Mouse (Mus musculus): ENCODE measurements at regions not wholly inside any gene's neighbourhood (a gene's known extent, or its start where the extent isn't known, plus 50 kb on each side); places are given as distances from the start of the nearest gene placed in this dataset.
A peak's percentile ranks its signal among the peaks of the same experiment; 100 is the strongest.
"Not testable (repeated sequence)": the region's sequence is repeated elsewhere in the genome, so short reads cannot be mapped to it uniquely, and the experiment has no call there.

- Histone ChIP-seq H3K4me1 (no peaks in the 10 kb centered on the region), H3K27me3 (no peaks in the 10 kb centered on the region), H3K4me3 (no peak overlapping the region), H3K4me2 (no peak overlapping the region), H3K9ac (no peak overlapping the region), H3K9me3 (replicated peaks) (no peaks in the 10 kb centered on the region), H3K27ac (no peak overlapping the region), H3K36me3 (ENCODE audit: poor library complexity, severe bottlenecking) (no peaks in the 10 kb centered on the region)
- 28% methylated on average over 2 of the region's 2 CpGs for WGBS
- peak; percentile 73; the same call in 1 of the 2 replicates for ATAC-seq
These were observed 209.5 kb downstream of the Tbl1xr1 start for GRCm38 (mm10) chr3:22285904-22286303.

DNA sequence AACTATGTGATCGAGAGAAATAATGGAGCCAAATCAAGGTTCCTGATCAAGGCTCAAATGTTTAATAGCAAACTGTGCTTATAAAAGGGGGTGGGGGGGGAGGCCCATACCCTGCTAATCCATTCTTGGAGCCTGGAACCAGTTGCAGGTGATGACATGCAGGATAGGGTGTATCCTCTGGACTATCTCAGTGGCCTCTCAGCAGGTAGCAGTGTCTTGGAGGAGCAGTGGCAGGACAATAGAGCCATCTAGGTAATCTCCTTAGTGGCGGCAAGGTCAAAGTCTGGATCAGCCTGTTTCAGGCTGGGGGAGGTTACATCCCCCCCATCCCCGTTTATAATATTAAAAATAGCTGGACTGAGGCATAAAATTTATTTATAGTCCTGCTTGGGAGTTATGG lies 217.0 kb downstream of the Tbl1xr1 start:
- no peak overlapping the region for H3K4me3 ChIP-seq
- H3K4me2 ChIP-seq = no peak overlapping the region
- H3K9me3 ChIP-seq (replicated peaks) = peaks cover 4% of the 10 kb centered on the region
- no peaks in the 10 kb centered on the region for H3K36me3 ChIP-seq (ENCODE audit: poor library complexity, severe bottlenecking)
- 83% methylated on average over 3 of the region's 3 CpGs for WGBS
- no peak overlapping the region for H3K9ac ChIP-seq
- no peak overlapping the region for H3K27ac ChIP-seq
- no peak for ATAC-seq
- H3K4me1 ChIP-seq = no peaks in the 10 kb centered on the region
- H3K27me3 ChIP-seq = no peaks in the 10 kb centered on the region

- H3K9me3 ChIP-seq (replicated peaks); H3K4me3 ChIP-seq; H3K9ac ChIP-seq; H3K27me3 ChIP-seq; ATAC-seq; H3K4me2 ChIP-seq; H3K27ac ChIP-seq; H3K36me3 ChIP-seq (ENCODE audit: poor library complexity, severe bottlenecking); H3K4me1 ChIP-seq: not testable (repeated sequence)
- 87% methylated on average over 1 of the region's 1 CpGs for WGBS
These were observed 217.6 kb downstream of the Tbl1xr1 start for GRCm38 (mm10) chr3:22294081-22294480.

DNA sequence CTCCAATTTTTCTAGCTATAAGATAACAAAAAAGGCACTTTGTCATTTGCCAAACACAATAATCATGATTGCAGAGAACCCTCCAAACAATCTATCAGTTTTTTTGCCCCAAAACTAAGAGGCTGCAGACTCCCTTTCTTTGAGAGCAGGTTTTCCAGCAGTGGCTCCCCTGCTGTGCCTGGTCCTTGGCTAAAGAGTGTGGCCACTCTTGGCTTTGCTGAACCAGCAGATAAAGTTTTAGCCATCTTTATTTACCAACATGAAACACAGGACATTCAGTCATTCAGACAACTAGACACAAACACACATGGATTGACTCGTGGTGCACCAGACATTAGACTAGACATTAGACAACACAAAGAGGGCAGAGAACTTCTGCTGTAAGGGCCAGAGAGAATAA lies 220.5 kb downstream of the Tbl1xr1 start:
- not testable (repeated sequence) for H3K27ac ChIP-seq; H3K9me3 ChIP-seq (replicated peaks); H3K9ac ChIP-seq; H3K4me3 ChIP-seq; H3K4me2 ChIP-seq; H3K4me1 ChIP-seq; H3K27me3 ChIP-seq; H3K36me3 ChIP-seq (ENCODE audit: poor library complexity, severe bottlenecking); ATAC-seq
- 77% methylated on average over 1 of the region's 1 CpGs for WGBS

GRCm38 (mm10) chr3:22297831-22298230 lies 221.4 kb downstream of the Tbl1xr1 start:
- H3K27ac ChIP-seq; H3K4me2 ChIP-seq; H3K9ac ChIP-seq; H3K36me3 ChIP-seq (ENCODE audit: poor library complexity, severe bottlenecking); H3K4me3 ChIP-seq; H3K4me1 ChIP-seq; H3K9me3 ChIP-seq (replicated peaks); ATAC-seq; H3K27me3 ChIP-seq: not testable (repeated sequence)
- 97% methylated on average over 1 of the region's 1 CpGs for WGBS

- Histone ChIP-seq H3K9me3 (replicated peaks) (no peaks in the 10 kb centered on the region), H3K9ac (no peak overlapping the region), H3K4me3 (no peak overlapping the region), H3K36me3 (ENCODE audit: poor library complexity, severe bottlenecking) (no peaks in the 10 kb centered on the region), H3K27me3 (no peaks in the 10 kb centered on the region), H3K4me1 (peaks cover 10% of the 10 kb centered on the region; the same call in 1 of the 2 replicates), H3K27ac (no peak overlapping the region), H3K4me2 (no peak overlapping the region)
- no peak for ATAC-seq
- WGBS = 93% methylated on average over 5 of the region's 5 CpGs
These were observed 224.1 kb downstream of the Tbl1xr1 start for GRCm38 (mm10) chr3:22300553-22300952.

DNA sequence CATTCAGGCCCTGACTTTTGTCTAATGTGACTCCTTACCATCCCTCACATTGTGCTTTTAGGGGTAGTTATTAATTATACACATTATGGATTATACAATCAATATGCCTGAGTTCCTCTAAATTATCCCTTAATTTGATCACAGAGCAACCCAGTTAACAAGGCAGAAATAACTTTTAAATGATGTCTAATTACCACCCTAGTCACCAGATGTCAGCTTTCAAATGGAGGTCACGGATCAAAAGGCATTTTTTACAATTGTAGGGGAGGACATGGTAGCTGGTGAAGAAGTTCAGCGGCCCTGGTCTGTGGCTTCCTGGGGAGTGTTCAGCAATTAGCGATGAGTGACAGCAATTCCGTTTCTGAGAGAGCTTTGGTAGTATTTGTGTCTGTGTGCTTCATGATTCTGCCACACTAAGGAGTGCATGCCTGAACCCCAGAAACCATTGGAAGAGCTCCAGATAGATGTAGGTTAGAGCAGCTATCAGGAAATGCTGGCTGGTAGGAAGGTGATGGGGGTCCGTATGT lies 225.6 kb downstream of the Tbl1xr1 start:
- Histone ChIP-seq H3K27me3 (no peaks in the 10 kb centered on the region), H3K4me1 (peaks cover 10% of the 10 kb centered on the region; the same call in 1 of the 2 replicates), H3K27ac (no peak overlapping the region), H3K9me3 (replicated peaks) (no peaks in the 10 kb centered on the region), H3K36me3 (ENCODE audit: poor library complexity, severe bottlenecking) (no peaks in the 10 kb centered on the region), H3K4me3 (no peak overlapping the region), H3K4me2 (no peak overlapping the region), H3K9ac (no peak overlapping the region)
- ATAC-seq = peak; percentile 45; the same call in 1 of the 2 replicates
- WGBS = 45% methylated on average over 5 of the region's 5 CpGs

DNA sequence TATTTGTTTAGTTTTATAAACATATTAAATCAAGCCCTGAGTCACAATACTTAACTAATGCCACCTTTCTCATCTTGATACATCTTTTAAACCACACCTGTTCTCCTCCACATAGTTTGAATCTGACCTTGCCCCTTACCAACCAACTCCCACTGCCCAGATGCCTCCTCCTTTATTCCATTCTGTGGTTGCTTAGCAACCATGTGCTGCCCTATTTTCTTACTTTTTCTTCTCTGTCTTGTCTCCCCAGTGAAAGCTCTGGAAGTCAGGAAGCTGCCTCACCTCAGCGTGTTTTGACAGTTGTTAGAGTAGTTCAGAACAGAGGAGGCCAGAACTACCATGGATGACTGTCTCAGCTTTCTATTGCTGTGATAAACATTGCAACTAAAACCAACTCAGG lies 227.7 kb downstream of the Tbl1xr1 start:
- H3K9me3 ChIP-seq (replicated peaks) = no peaks in the 10 kb centered on the region
- H3K36me3 ChIP-seq (ENCODE audit: poor library complexity, severe bottlenecking) = no peaks in the 10 kb centered on the region
- no peak overlapping the region for H3K4me3 ChIP-seq
- 54% methylated on average over 1 of the region's 1 CpGs for WGBS
- no peak for ATAC-seq
- H3K27me3 ChIP-seq = no peaks in the 10 kb centered on the region
- H3K27ac ChIP-seq = no peak overlapping the region
- no peak overlapping the region for H3K4me2 ChIP-seq
- peaks cover 10% of the 10 kb centered on the region; the same call in 1 of the 2 replicates for H3K4me1 ChIP-seq
- no peak overlapping the region for H3K9ac ChIP-seq

- Histone ChIP-seq H3K36me3 (ENCODE audit: poor library complexity, severe bottlenecking) (no peaks in the 10 kb centered on the region), H3K27me3 (no peaks in the 10 kb centered on the region), H3K9me3 (replicated peaks) (no peaks in the 10 kb centered on the region), H3K4me1 (peaks cover 10% of the 10 kb centered on the region; the same call in 1 of the 2 replicates), H3K27ac (no peak overlapping the region), H3K9ac (no peak overlapping the region), H3K4me3 (no peak overlapping the region), H3K4me2 (no peak overlapping the region)
- WGBS = 73% methylated on average over 4 of the region's 4 CpGs
- ATAC-seq = no peak
These were observed 230.2 kb downstream of the Tbl1xr1 start for GRCm38 (mm10) chr3:22306624-22307023.

DNA sequence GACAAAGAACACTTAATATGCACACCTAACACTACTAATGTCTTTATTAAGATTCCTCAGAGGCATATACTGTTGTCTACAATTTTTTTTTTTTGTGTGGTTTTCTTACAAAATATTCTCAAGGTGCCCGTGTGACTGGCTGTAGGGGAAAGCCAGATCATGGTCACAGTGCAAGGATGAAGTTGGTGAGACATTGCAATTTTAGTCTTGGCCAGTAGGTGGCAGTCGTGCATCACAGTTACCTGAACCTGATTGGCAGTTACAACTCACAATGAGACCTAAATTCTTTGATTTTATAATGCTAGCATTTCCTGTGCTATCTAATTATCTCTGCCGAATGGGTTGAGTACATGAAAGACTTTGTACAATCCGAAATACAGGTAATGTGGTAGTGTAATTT lies 232.5 kb downstream of the Tbl1xr1 start:
- no peaks in the 10 kb centered on the region for H3K9me3 ChIP-seq (replicated peaks)
- H3K4me3 ChIP-seq = no peak overlapping the region
- H3K36me3 ChIP-seq (ENCODE audit: poor library complexity, severe bottlenecking) = no peaks in the 10 kb centered on the region
- H3K4me1 ChIP-seq = peaks cover 5% of the 10 kb centered on the region; the same call in 1 of the 2 replicates
- H3K27me3 ChIP-seq = no peaks in the 10 kb centered on the region
- 14% methylated on average over 4 of the region's 4 CpGs for WGBS
- H3K27ac ChIP-seq = no peak overlapping the region
- peak; percentile 73 for ATAC-seq
- no peak overlapping the region for H3K4me2 ChIP-seq
- no peak overlapping the region for H3K9ac ChIP-seq

DNA sequence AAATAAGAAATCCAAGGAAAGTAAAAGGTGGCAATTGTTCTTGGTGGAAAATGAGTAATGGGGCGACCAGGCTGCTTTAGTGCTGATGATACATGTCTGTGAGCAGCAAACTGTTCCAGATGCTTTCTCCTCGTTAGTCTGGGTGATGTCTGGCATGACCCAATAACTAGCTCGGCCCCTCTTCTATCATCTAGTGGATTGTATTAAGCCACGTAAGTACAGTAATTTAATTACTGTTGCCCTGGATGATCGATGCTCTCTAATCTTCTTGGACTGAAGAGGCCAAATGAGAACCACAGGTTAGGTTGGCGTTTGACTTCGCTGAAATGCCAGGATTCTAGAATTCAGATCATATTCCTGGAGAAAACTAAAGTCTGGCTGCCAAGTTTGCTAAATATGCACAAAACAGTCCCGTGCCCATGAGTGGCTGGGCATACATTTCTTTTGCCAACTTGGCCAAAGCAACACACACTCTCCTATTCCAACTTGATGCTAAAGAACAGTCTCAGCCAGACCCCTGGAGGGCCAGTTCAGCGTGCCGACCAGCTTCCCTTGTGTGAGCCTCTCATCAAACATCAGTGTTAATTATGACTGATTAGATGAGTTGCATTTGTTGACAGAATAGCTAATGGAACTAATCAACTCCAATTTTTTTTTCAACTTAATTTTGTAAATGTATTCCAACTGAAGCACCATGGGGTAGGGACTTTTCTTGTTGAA lies 240.2 kb downstream of the Tbl1xr1 start:
- no peak for ATAC-seq
- 73% methylated on average over 10 of the region's 10 CpGs for WGBS
- Histone ChIP-seq H3K4me2 (no peak overlapping the region), H3K9me3 (replicated peaks) (no peaks in the 10 kb centered on the region), H3K36me3 (ENCODE audit: poor library complexity, severe bottlenecking) (no peaks in the 10 kb centered on the region), H3K9ac (no peak overlapping the region), H3K27me3 (no peaks in the 10 kb centered on the region), H3K27ac (no peak overlapping the region), H3K4me3 (no peak overlapping the region), H3K4me1 (no peaks in the 10 kb centered on the region)

DNA sequence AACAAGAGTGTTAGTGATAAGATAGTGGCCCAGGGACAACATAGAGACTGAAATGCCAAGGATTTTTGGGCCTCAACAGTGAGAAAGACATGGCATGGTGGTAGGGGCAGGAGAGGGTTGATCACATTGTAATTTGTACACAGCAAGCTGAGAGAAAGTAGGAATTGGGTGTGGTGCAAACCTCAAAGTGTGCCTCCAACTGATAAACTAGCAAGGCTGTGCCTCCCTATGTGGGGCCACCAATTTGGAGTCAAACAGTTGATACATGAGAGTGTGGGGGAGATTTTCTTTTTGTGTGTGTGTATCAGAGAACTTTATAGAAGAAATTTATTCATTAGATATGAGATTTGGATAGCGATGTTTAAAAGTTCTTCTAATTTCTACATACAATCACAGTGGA lies 244.0 kb downstream of the Tbl1xr1 start:
- not testable (repeated sequence) for H3K4me2 ChIP-seq; H3K4me3 ChIP-seq; ATAC-seq; H3K27me3 ChIP-seq; H3K9me3 ChIP-seq (replicated peaks); H3K36me3 ChIP-seq (ENCODE audit: poor library complexity, severe bottlenecking); H3K27ac ChIP-seq; H3K9ac ChIP-seq; H3K4me1 ChIP-seq
- 97% methylated on average over 1 of the region's 1 CpGs for WGBS

- Histone ChIP-seq H3K36me3 (ENCODE audit: poor library complexity, severe bottlenecking) (no peaks in the 10 kb centered on the region), H3K9ac (no peak overlapping the region), H3K4me3 (no peak overlapping the region), H3K27ac (no peak overlapping the region), H3K27me3 (no peaks in the 10 kb centered on the region), H3K4me1 (no peaks in the 10 kb centered on the region), H3K9me3 (replicated peaks) (no peaks in the 10 kb centered on the region), H3K4me2 (no peak overlapping the region)
- 72% methylated on average over 1 of the region's 1 CpGs for WGBS
- no peak for ATAC-seq
These were observed 254.8 kb downstream of the Tbl1xr1 start for GRCm38 (mm10) chr3:22331240-22331639.

Data from forebrain, embryonic 13.5 days (tissue).